ENCODE assay signal across 14 mouse cellular contexts in the genomic region with DNA sequence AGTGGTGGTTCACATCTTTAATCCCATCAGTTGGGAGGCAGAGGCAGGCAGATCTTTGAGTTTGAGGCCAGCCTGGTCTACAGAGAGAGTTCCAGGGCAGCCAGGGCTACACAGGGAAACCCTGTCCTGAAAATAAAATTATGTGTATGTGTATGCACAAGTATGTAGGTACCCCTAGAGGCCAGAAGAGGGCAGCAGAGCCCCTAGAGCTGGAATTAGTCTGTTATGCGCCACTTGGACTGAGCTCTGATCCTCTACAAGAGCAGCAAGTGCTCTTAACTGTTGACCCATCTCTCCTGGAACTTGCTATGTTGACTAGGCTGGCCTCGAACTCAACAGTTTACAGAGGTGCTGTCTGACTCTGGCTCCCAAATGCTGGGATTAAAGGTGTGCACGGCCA. TPM values are rescaled to one million over a fixed set of nuclear protein-coding genes. Genes with fewer than 3 reads are reported as not detected.
DNase-seq lines count a peak whose midpoint lies in the region; ATAC-seq and TF ChIP-seq lines count a peak whose summit lies in the region.
"Had no signal": no experiment of that assay in that cellular context is flagged by ENCODE, and none has a peak within 500 bp of the region (broad histone marks: within the 10 kb centered on the region; RNA-seq: fewer than 3 reads in every experiment).

No protein-coding gene starts in this region.

- no peak overlapping the region for H3K9ac ChIP-seq in intestine, postnatal 0 days (ENCODE audit: low read depth, low read length)
- no peak overlapping the region for H3K9ac ChIP-seq in intestine, embryonic 16.5 days (ENCODE audit: low read depth, low read length)
- H3K9ac ChIP-seq in kidney, embryonic 16.5 days (replicated peaks; ENCODE audit: low read length), result no peak overlapping the region
- no peak overlapping the region for H3K9ac ChIP-seq in midbrain, embryonic 13.5 days (replicated peaks)
- H3K9ac ChIP-seq: forebrain, embryonic 15.5 days; limb, embryonic 15.5 days had no signal

- H3K36me3 ChIP-seq in intestine, postnatal 0 days (ENCODE audit: control insufficient read depth, insufficient read depth), result no peaks in the 10 kb centered on the region
- H3K36me3 ChIP-seq in intestine, embryonic 16.5 days (ENCODE audit: control insufficient read depth, insufficient read depth, low read length), result no peaks in the 10 kb centered on the region
- H3K36me3 ChIP-seq in E14TG2a.4 (ENCODE audit: insufficient read depth, low read length), result no peaks in the 10 kb centered on the region
- no peaks in the 10 kb centered on the region for H3K36me3 ChIP-seq in kidney, embryonic 16.5 days (ENCODE audit: insufficient read depth, low read length)
- H3K36me3 ChIP-seq in midbrain, embryonic 13.5 days, result no peaks in the 10 kb centered on the region
- H3K36me3 ChIP-seq: forebrain, embryonic 15.5 days; limb, embryonic 15.5 days had no signal

- no peaks in the 10 kb centered on the region for H3K9me3 ChIP-seq in intestine, postnatal 0 days (ENCODE audit: control insufficient read depth)
- H3K9me3 ChIP-seq in intestine, embryonic 16.5 days (ENCODE audit: control insufficient read depth, low read length), result no peaks in the 10 kb centered on the region
- no peaks in the 10 kb centered on the region for H3K9me3 ChIP-seq in E14TG2a.4 (ENCODE audit: low read length)
- peaks cover 4% of the 10 kb centered on the region; the same call in 1 of the 2 replicates for H3K9me3 ChIP-seq in kidney, embryonic 16.5 days (ENCODE audit: low read length)
- H3K9me3 ChIP-seq in midbrain, embryonic 13.5 days, result no peaks in the 10 kb centered on the region
- H3K9me3 ChIP-seq: forebrain, embryonic 15.5 days; limb, embryonic 15.5 days had no signal

- no peaks in the 10 kb centered on the region for H3K27me3 ChIP-seq in intestine, postnatal 0 days (replicated peaks; ENCODE audit: control insufficient read depth, insufficient read depth, low read length)
- peaks cover 3% of the 10 kb centered on the region; the same call in 1 of the 2 replicates for H3K27me3 ChIP-seq in intestine, embryonic 16.5 days (replicated peaks; ENCODE audit: control insufficient read depth, insufficient read depth, low read length)
- H3K27me3 ChIP-seq in E14TG2a.4 (ENCODE audit: insufficient read depth, low read length), result peaks cover 20% of the 10 kb centered on the region
- 0 out of 2 replicates have a peak, but pooled peaks cover 9% of the 10 kb centered on the region for H3K27me3 ChIP-seq in kidney, embryonic 16.5 days (ENCODE audit: insufficient read depth, low read length)
- H3K27me3 ChIP-seq in midbrain, embryonic 13.5 days, result 0 out of 2 replicates have a peak, but pooled peaks cover 3% of the 10 kb centered on the region
- H3K27me3 ChIP-seq: forebrain, embryonic 15.5 days had no signal

- DNase-seq in 3T3-L1 (ENCODE audit: low read depth, low spot score), result peak; percentile 44
- no peak for DNase-seq in frontal cortex, postnatal 14 days (ENCODE audit: low spot score in 2 of 2)
- DNase-seq: cerebellum, postnatal 36 days; right cerebral cortex, postnatal 4 days had no signal

- no peak for ATAC-seq in intestine, postnatal 0 days
- no peak for ATAC-seq in intestine, embryonic 16.5 days
- peak; percentile 44; the same call in 1 of the 2 replicates for ATAC-seq in granulocyte monocyte progenitor cell, adult 5-6 weeks (replicated peaks; ENCODE audit: poor library complexity, severe bottlenecking)
- no peak for ATAC-seq in kidney, embryonic 16.5 days (ENCODE audit: low FRiP score, low TSS enrichment)
- ATAC-seq in midbrain, embryonic 13.5 days, result no peak
- ATAC-seq: forebrain, embryonic 15.5 days had no signal

- no peaks in the 10 kb centered on the region for H3K4me1 ChIP-seq in intestine, postnatal 0 days (replicated peaks; ENCODE audit: control insufficient read depth, insufficient read depth, low read length)
- no peaks in the 10 kb centered on the region for H3K4me1 ChIP-seq in intestine, embryonic 16.5 days (ENCODE audit: control insufficient read depth, insufficient read depth, low read length)
- peaks cover 27% of the 10 kb centered on the region for H3K4me1 ChIP-seq in E14TG2a.4 (replicated peaks; ENCODE audit: low read depth, low read length)
- no peaks in the 10 kb centered on the region for H3K4me1 ChIP-seq in kidney, embryonic 16.5 days (ENCODE audit: insufficient read depth, low read length)
- H3K4me1 ChIP-seq in midbrain, embryonic 13.5 days (replicated peaks), result peaks cover 12% of the 10 kb centered on the region
- H3K4me1 ChIP-seq: limb, embryonic 15.5 days had no signal

- no peak overlapping the region for H3K27ac ChIP-seq in intestine, postnatal 0 days (ENCODE audit: low read depth, low read length)
- no peak overlapping the region for H3K27ac ChIP-seq in intestine, embryonic 16.5 days (ENCODE audit: low read length)
- H3K27ac ChIP-seq in kidney, embryonic 16.5 days (ENCODE audit: low read length), result no peak overlapping the region
- H3K27ac ChIP-seq in midbrain, embryonic 13.5 days, result no peak overlapping the region
- H3K27ac ChIP-seq: forebrain, embryonic 15.5 days; limb, embryonic 15.5 days had no signal

- TF ChIP-seq CTCF in intestine, postnatal 0 days (IDR thresholded peaks at IDR 0.05; ENCODE audit: low read depth), result peak; percentile 51
- TF ChIP-seq CTCF in E14TG2a.4 (conservative IDR thresholded peaks at IDR 0.05; ENCODE audit: low read length), result peak; percentile 63

- H3K4me2 ChIP-seq in intestine, postnatal 0 days (replicated peaks; ENCODE audit: low read depth), result no peak overlapping the region
- H3K4me2 ChIP-seq in intestine, embryonic 16.5 days (ENCODE audit: low read depth, low read length), result no peak overlapping the region
- no peak overlapping the region for H3K4me2 ChIP-seq in kidney, embryonic 16.5 days (replicated peaks; ENCODE audit: low read depth, low read length)
- no peak overlapping the region for H3K4me2 ChIP-seq in midbrain, embryonic 13.5 days (replicated peaks)
- H3K4me2 ChIP-seq: forebrain, embryonic 15.5 days; limb, embryonic 15.5 days had no signal

- no peak overlapping the region for H3K4me3 ChIP-seq in intestine, postnatal 0 days (ENCODE audit: low read depth, low read length)
- H3K4me3 ChIP-seq in intestine, embryonic 16.5 days (ENCODE audit: low read length), result no peak overlapping the region
- no peak overlapping the region for H3K4me3 ChIP-seq in E14TG2a.4 (replicated peaks; ENCODE audit: low read length)
- H3K4me3 ChIP-seq in kidney, embryonic 16.5 days (ENCODE audit: low read length), result no peak overlapping the region
- H3K4me3 ChIP-seq in midbrain, embryonic 13.5 days (replicated peaks), result no peak overlapping the region
- H3K4me3 ChIP-seq: forebrain, embryonic 15.5 days; limb, embryonic 15.5 days had no signal

- WGBS in intestine, postnatal 0 days, result 94% methylated on average over 3 of the region's 3 CpGs
- 88% methylated on average over 3 of the region's 3 CpGs for WGBS in intestine, embryonic 16.5 days
- 93% methylated on average over 3 of the region's 3 CpGs for WGBS in kidney, embryonic 16.5 days
- WGBS in midbrain, embryonic 13.5 days, result 95% methylated on average over 3 of the region's 3 CpGs

RNA-seq across cellular contexts. Expression of a gene that starts 28.1 kb away (rescaled TPM):
- 0.12 TPM in 1 of 2 replicates, not detected in the other for polyA plus RNA-seq in intestine, postnatal 0 days (2015; fragmentation: Nextera tagmentation; extraction: Ambion mirVana)
- 0.05 and 0.07 TPM in 2 replicates for polyA plus RNA-seq in intestine, embryonic 16.5 days (2015; fragmentation: Nextera tagmentation; extraction: Ambion mirVana)
- not detected in 2 replicates for total RNA-seq in granulocyte monocyte progenitor cell, adult 5-6 weeks (2014; fragmentation: Nextera tagmentation)
- total RNA-seq in granulocyte monocyte progenitor cell, adult 5-6 weeks (2017), result not detected in 2 replicates
- 0.06 and 0.09 TPM in 2 replicates for polyA plus RNA-seq in kidney, embryonic 16.5 days (2015; fragmentation: Nextera tagmentation; extraction: Ambion mirVana)
- 2.9 and 3.6 TPM in 2 replicates for polyA plus RNA-seq in midbrain, embryonic 13.5 days (2015; fragmentation: Nextera tagmentation; extraction: Ambion mirVana)
- polyA plus RNA-seq: heart, embryonic 16.5 days; limb, embryonic 15.5 days had no signal

RNA-seq across cellular contexts. Expression of a gene that starts 29.7 kb away (rescaled TPM):
- polyA plus RNA-seq in intestine, postnatal 0 days (2015; fragmentation: Nextera tagmentation; extraction: Ambion mirVana), result not detected in 2 replicates
- polyA plus RNA-seq in intestine, embryonic 16.5 days (2015; fragmentation: Nextera tagmentation; extraction: Ambion mirVana), result not detected in 2 replicates
- not detected in 2 replicates for total RNA-seq in granulocyte monocyte progenitor cell, adult 5-6 weeks (2014; fragmentation: Nextera tagmentation)
- not detected in 2 replicates for total RNA-seq in granulocyte monocyte progenitor cell, adult 5-6 weeks (2017)
- polyA plus RNA-seq in kidney, embryonic 16.5 days (2015; fragmentation: Nextera tagmentation; extraction: Ambion mirVana), result not detected in 2 replicates
- polyA plus RNA-seq in midbrain, embryonic 13.5 days (2015; fragmentation: Nextera tagmentation; extraction: Ambion mirVana), result not detected in 2 replicates
- polyA plus RNA-seq: forebrain, embryonic 15.5 days; large intestine, adult 2 months; limb, embryonic 15.5 days had no signal

RNA-seq across cellular contexts. Expression of a gene that starts 53.3 kb away (rescaled TPM):
- 16.8 and 20.4 TPM in 2 replicates for polyA plus RNA-seq in intestine, postnatal 0 days (2015; fragmentation: Nextera tagmentation; extraction: Ambion mirVana)
- polyA plus RNA-seq in intestine, embryonic 16.5 days (2015; fragmentation: Nextera tagmentation; extraction: Ambion mirVana), result 27.8 and 28.2 TPM in 2 replicates
- 6.9 and 12.3 TPM in 2 replicates for total RNA-seq in granulocyte monocyte progenitor cell, adult 5-6 weeks (2014; fragmentation: Nextera tagmentation)
- 2.9 and 3.6 TPM in 2 replicates for total RNA-seq in granulocyte monocyte progenitor cell, adult 5-6 weeks (2017)
- 22.4 and 24.6 TPM in 2 replicates for polyA plus RNA-seq in kidney, embryonic 16.5 days (2015; fragmentation: Nextera tagmentation; extraction: Ambion mirVana)
- 12.8 and 13.9 TPM in 2 replicates for polyA plus RNA-seq in midbrain, embryonic 13.5 days (2015; fragmentation: Nextera tagmentation; extraction: Ambion mirVana)
